In the genomic region with DNA sequence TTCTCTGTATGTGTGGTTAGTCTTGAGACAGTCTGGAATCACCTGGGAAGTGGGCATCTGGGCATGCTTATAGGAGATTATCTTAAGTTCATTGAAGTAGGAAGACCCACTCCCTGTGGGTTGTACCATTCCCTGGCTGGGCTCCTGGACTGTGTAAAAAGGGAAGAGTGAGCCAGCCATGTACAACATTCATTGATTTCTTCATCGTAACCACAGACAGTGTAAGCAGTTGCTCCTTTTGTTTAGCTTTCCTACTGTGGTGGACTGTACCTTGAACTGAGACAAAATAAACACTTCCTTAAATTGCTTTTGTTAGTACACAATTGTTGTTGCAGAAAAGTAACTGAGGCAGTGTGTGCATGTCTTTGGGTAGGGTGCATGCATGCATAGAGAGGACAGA, we compare ENCODE assay signal across 10 mouse cellular contexts. TPM values are rescaled to one million over a fixed set of nuclear protein-coding genes. Genes with fewer than 3 reads are reported as not detected.
DNase-seq lines count a peak whose midpoint lies in the region; ATAC-seq and TF ChIP-seq lines count a peak whose summit lies in the region.
"Had no signal": no experiment of that assay in that cellular context is flagged by ENCODE, and none has a peak within 500 bp of the region (broad histone marks: within the 10 kb centered on the region; RNA-seq: fewer than 3 reads in every experiment).

No protein-coding gene starts in this region.

- H3K27me3 ChIP-seq in forebrain, embryonic 13.5 days = no peaks in the 10 kb centered on the region
- H3K27me3 ChIP-seq in forebrain, postnatal 0 days (ENCODE audit: insufficient read depth, low read length) = no peaks in the 10 kb centered on the region
- no peaks in the 10 kb centered on the region for H3K27me3 ChIP-seq in liver, embryonic 12.5 days (replicated peaks)
- H3K27me3 ChIP-seq in liver, embryonic 11.5 days (replicated peaks; ENCODE audit: control insufficient read depth, insufficient read depth, low read length) = no peaks in the 10 kb centered on the region
- H3K27me3 ChIP-seq: limb, embryonic 12.5 days had no signal

- intact Hi-C loops in gastrocnemius, postnatal 36 days (cut with DNase I) = no loop called here

- ATAC-seq in forebrain, embryonic 13.5 days = peak; percentile 3; the same call in 1 of the 2 replicates
- ATAC-seq in forebrain, postnatal 0 days = no peak
- no peak for ATAC-seq in liver, embryonic 12.5 days
- ATAC-seq in liver, embryonic 11.5 days (replicated peaks; ENCODE audit: low FRiP score) = no peak
- ATAC-seq in common myeloid progenitor, adult 5-6 weeks (replicated peaks; ENCODE audit: low read depth, poor library complexity, severe bottlenecking) = peak; percentile 46
- peak; percentile 74 for ATAC-seq in megakaryocyte, adult 5-6 weeks (ENCODE audit: poor library complexity, severe bottlenecking)
- ATAC-seq: activated CD4-positive, CD25-positive, alpha-beta regulatory T cell, adult 4 months had no signal

- no peak overlapping the region for H3K4me3 ChIP-seq in forebrain, embryonic 13.5 days
- H3K4me3 ChIP-seq in forebrain, postnatal 0 days (ENCODE audit: low read depth, low read length) = no peak overlapping the region
- H3K4me3 ChIP-seq in liver, embryonic 12.5 days = no peak overlapping the region
- no peak overlapping the region for H3K4me3 ChIP-seq in liver, embryonic 11.5 days (ENCODE audit: low read depth, low read length)
- H3K4me3 ChIP-seq: limb, embryonic 12.5 days had no signal

- no peak overlapping the region for H3K27ac ChIP-seq in forebrain, embryonic 13.5 days
- no peak overlapping the region for H3K27ac ChIP-seq in forebrain, postnatal 0 days (ENCODE audit: low read depth, low read length)
- peak overlapping the region; percentile 72; the same call in 1 of the 2 replicates for H3K27ac ChIP-seq in liver, embryonic 12.5 days
- H3K27ac ChIP-seq in liver, embryonic 11.5 days (ENCODE audit: low read depth, low read length) = no peak overlapping the region
- H3K27ac ChIP-seq: limb, embryonic 12.5 days had no signal

- no peak overlapping the region for H3K9ac ChIP-seq in forebrain, embryonic 13.5 days
- H3K9ac ChIP-seq in forebrain, postnatal 0 days = no peak overlapping the region
- H3K9ac ChIP-seq in liver, embryonic 12.5 days = 0 out of 2 replicates have a peak overlapping the region, but pooled peaks have one; percentile 29
- H3K9ac ChIP-seq in liver, embryonic 11.5 days (ENCODE audit: low read depth, low read length) = no peak overlapping the region
- H3K9ac ChIP-seq: limb, embryonic 12.5 days had no signal

- no peaks in the 10 kb centered on the region for H3K36me3 ChIP-seq in forebrain, embryonic 13.5 days (ENCODE audit: poor library complexity, severe bottlenecking)
- no peaks in the 10 kb centered on the region for H3K36me3 ChIP-seq in forebrain, postnatal 0 days (ENCODE audit: insufficient read depth)
- peaks cover 14% of the 10 kb centered on the region for H3K36me3 ChIP-seq in liver, embryonic 12.5 days
- H3K36me3 ChIP-seq in liver, embryonic 11.5 days (ENCODE audit: control insufficient read depth, insufficient read depth, low read length) = no peaks in the 10 kb centered on the region

- 82% methylated on average over 1 of the region's 1 CpGs for WGBS in forebrain, embryonic 13.5 days
- 71% methylated on average over 1 of the region's 1 CpGs for WGBS in forebrain, postnatal 0 days
- WGBS in liver, embryonic 12.5 days (ENCODE audit: insufficient replicate concordance) = 81% methylated on average over 1 of the region's 1 CpGs
- 82% methylated on average over 1 of the region's 1 CpGs for WGBS in liver, embryonic 11.5 days

- H3K4me1 ChIP-seq in forebrain, embryonic 13.5 days = peaks cover 4% of the 10 kb centered on the region
- no peaks in the 10 kb centered on the region for H3K4me1 ChIP-seq in forebrain, postnatal 0 days (ENCODE audit: insufficient read depth)
- H3K4me1 ChIP-seq in liver, embryonic 12.5 days = peaks cover 53% of the 10 kb centered on the region
- H3K4me1 ChIP-seq in liver, embryonic 11.5 days (replicated peaks; ENCODE audit: control insufficient read depth, insufficient read depth, low read length) = peaks cover 12% of the 10 kb centered on the region
- H3K4me1 ChIP-seq: limb, embryonic 12.5 days had no signal

- H3K9me3 ChIP-seq in forebrain, embryonic 13.5 days (replicated peaks) = no peaks in the 10 kb centered on the region
- H3K9me3 ChIP-seq in forebrain, postnatal 0 days (ENCODE audit: low read length) = no peaks in the 10 kb centered on the region
- no peaks in the 10 kb centered on the region for H3K9me3 ChIP-seq in liver, embryonic 12.5 days (replicated peaks)
- no peaks in the 10 kb centered on the region for H3K9me3 ChIP-seq in liver, embryonic 11.5 days (ENCODE audit: control insufficient read depth, low read length)
- H3K9me3 ChIP-seq: limb, embryonic 12.5 days had no signal

- no peak overlapping the region for H3K4me2 ChIP-seq in forebrain, embryonic 13.5 days
- no peak overlapping the region for H3K4me2 ChIP-seq in forebrain, postnatal 0 days (ENCODE audit: low read depth)
- H3K4me2 ChIP-seq in liver, embryonic 12.5 days = no peak overlapping the region
- H3K4me2 ChIP-seq in liver, embryonic 11.5 days = no peak overlapping the region
- H3K4me2 ChIP-seq: limb, embryonic 12.5 days had no signal

- TF ChIP-seq CTCF in forebrain, postnatal 0 days (IDR thresholded peaks at IDR 0.05; ENCODE audit: low read depth) = no peak

- DNase-seq in forebrain, postnatal 0 days = no peak
- DNase-seq in liver, embryonic 11.5 days (ENCODE audit: low spot score) = no peak
- no peak for DNase-seq in gastrocnemius, postnatal 36 days
- DNase-seq in kidney, postnatal 36 days = no peak

RNA-seq across cellular contexts. Expression of a gene that starts 33.6 kb away (rescaled TPM):
- polyA plus RNA-seq in forebrain, embryonic 13.5 days (2015; fragmentation: Nextera tagmentation; extraction: Ambion mirVana) = 40.8 and 42.2 TPM in 2 replicates
- 13.5 and 13.9 TPM in 2 replicates for total RNA-seq in forebrain, postnatal 0 days (2014; rRNA removed)
- polyA plus RNA-seq in forebrain, postnatal 0 days (2015; fragmentation: Nextera tagmentation; extraction: Ambion mirVana) = 46.3 and 50.4 TPM in 2 replicates
- 81.7 and 82.9 TPM in 2 replicates for polyA plus RNA-seq in liver, embryonic 12.5 days (2016; fragmentation: Nextera tagmentation; extraction: Ambion mirVana)
- polyA plus RNA-seq in liver, embryonic 11.5 days (2014; fragmentation: Nextera tagmentation; extraction: Ambion mirVana) = 49.1 and 50.2 TPM in 2 replicates
- total RNA-seq in common myeloid progenitor, adult 5-6 weeks (2017) = 5.7 and 7.7 TPM in 2 replicates
- total RNA-seq in megakaryocyte, adult 5-6 weeks (2015) = 60.5 and 61.3 TPM in 2 replicates
- total RNA-seq in megakaryocyte, adult 5-6 weeks (2017) = 7.6 and 12.4 TPM in 2 replicates
- total RNA-seq in gastrocnemius, postnatal 36 days (2021) = 1 to 10 TPM; 2.7 to 3.2 TPM

Comparison
In these comparisons a context has a peak if more than half of its experiments do, and no peak if none do; other contexts are left out.
1. ATAC-seq: peak in forebrain, embryonic 13.5 days (single experiment), common myeloid progenitor, adult 5-6 weeks (single experiment) and megakaryocyte, adult 5-6 weeks (single experiment); none in forebrain, postnatal 0 days (single experiment), liver, embryonic 12.5 days (single experiment) and liver, embryonic 11.5 days (single experiment).